Mouse (Mus musculus) cerebellum, adult 9-10 months (tissue): ENCODE measurements around the gene Wdr24.

Experiments used
- DNase-seq: peaks from one replicate; pipeline ENCODE4 v3.0.0; 2022

The Wdr24 gene

GRCm38 (mm10) chr17:25832436-25833290, 9.2 kb downstream of the Wdr24 start:
- peak; percentile 99 for DNase-seq

- no peak for DNase-seq
These were observed 9.8 kb downstream of the Wdr24 start, which contains the start of gene Stub1 for GRCm38 (mm10) chr17:25833291-25833663. TSS of gene Stub1 (minus strand) at chr17:25833404.

GRCm38 (mm10) chr17:25833961-25834594, 10.7 kb downstream of the Wdr24 start:
- DNase-seq, result peak; percentile 74

- peak; percentile 69 for DNase-seq
These were observed 11.3 kb downstream of the Wdr24 start for GRCm38 (mm10) chr17:25834595-25835222.

- DNase-seq, result peak; percentile 57
These were observed 11.9 kb downstream of the Wdr24 start for GRCm38 (mm10) chr17:25835301-25835700.

GRCm38 (mm10) chr17:25835816-25836215, 12.4 kb downstream of the Wdr24 start:
- DNase-seq, result peak; percentile 68

GRCm38 (mm10) chr17:25836397-25837075, 13.1 kb downstream of the Wdr24 start:
- no peak for DNase-seq

- DNase-seq, result peak; percentile 89
These were observed 13.6 kb downstream of the Wdr24 start, which contains the start of gene Rhbdl1 for GRCm38 (mm10) chr17:25837076-25837410. TSS of gene Rhbdl1 (minus strand) at chr17:25837295.

GRCm38 (mm10) chr17:25837533-25837932, 14.1 kb downstream of the Wdr24 start:
- DNase-seq, result peak; percentile 56

- no peak for DNase-seq
These were observed 15.5 kb downstream of the Wdr24 start for GRCm38 (mm10) chr17:25838904-25839303.

GRCm38 (mm10) chr17:25839455-25840235, 16.2 kb downstream of the Wdr24 start:
- no peak for DNase-seq

- no peak for DNase-seq
These were observed 17.1 kb downstream of the Wdr24 start for GRCm38 (mm10) chr17:25840519-25840918.

- no peak for DNase-seq
These were observed 17.9 kb downstream of the Wdr24 start, which contains the start of gene Gm20683 for GRCm38 (mm10) chr17:25841117-25841880. TSS of gene Gm20683 (minus strand) at chr17:25841763.

GRCm38 (mm10) chr17:25842509-25842908, 19.1 kb downstream of the Wdr24 start:
- no peak for DNase-seq

- no peak for DNase-seq
These were observed 19.7 kb downstream of the Wdr24 start for GRCm38 (mm10) chr17:25843122-25843521.

- DNase-seq, result peak; percentile 65
These were observed 20.4 kb downstream of the Wdr24 start for GRCm38 (mm10) chr17:25843636-25844395.

GRCm38 (mm10) chr17:25844396-25844901, 21.0 kb downstream of the Wdr24 start, which contains the start of gene Rhot2:
TSS of gene Rhot2 (minus strand) at chr17:25844851.
- DNase-seq, result peak; percentile 93

GRCm38 (mm10) chr17:25860229-25860628, 36.8 kb downstream of the Wdr24 start:
- no peak for DNase-seq

- DNase-seq, result peak; percentile 89
These were observed 37.6 kb downstream of the Wdr24 start, which contains the start of gene Wdr90 for GRCm38 (mm10) chr17:25860832-25861703. TSS of gene Wdr90 (minus strand) at chr17:25861501.
